Mouse (Mus musculus) liver, embryonic 13.5 days (tissue): ENCODE measurements around the gene Apoe. TPM values are rescaled to one million over a fixed set of nuclear protein-coding genes. Genes with fewer than 3 reads are reported as not detected.

Experiments used
- ATAC-seq: fragments of 200-750 bp; cut with Nextera tagmentation; 2 replicates; pipeline ENCODE4 v1.8.0; 2017; ENCODE audit warnings: low read depth, mild to moderate bottlenecking, moderate number of reproducible peaks, moderate library complexity
- DNase-seq: peaks from one replicate; pipeline ENCODE4 v3.0.0; 2022
- H3K27ac ChIP-seq: fragments of 300-500 bp; sonication (generic); 2 replicates; pipeline ENCODE4 v1.5.1; 2015; ENCODE audit warnings: moderate library complexity, mild to moderate bottlenecking, inconsistent platforms
- H3K27me3 ChIP-seq: fragments of 300-500 bp; sonication (generic); 2 replicates; pipeline ENCODE4 v1.6.1; 2015; ENCODE audit warnings: mild to moderate bottlenecking, inconsistent platforms
- H3K36me3 ChIP-seq: fragments of 300-500 bp; sonication (generic); 2 replicates; pipeline ENCODE4 v1.6.1; 2015; ENCODE audit warnings: mild to moderate bottlenecking, inconsistent platforms
- H3K4me1 ChIP-seq: fragments of 300-500 bp; sonication (generic); replicated peaks from 2 replicates; pipeline ENCODE4 v1.6.1; 2015; ENCODE audit warnings: inconsistent platforms
- H3K4me2 ChIP-seq: fragments of 300-500 bp; sonication (generic); 2 replicates; pipeline ENCODE4 v1.6.1; 2015; ENCODE audit warnings: inconsistent platforms, mild to moderate bottlenecking, moderate library complexity
- H3K4me3 ChIP-seq: fragments of 300-500 bp; sonication (generic); replicated peaks from 2 replicates; pipeline ENCODE4 v1.5.1; 2015; ENCODE audit warnings: mild to moderate bottlenecking, inconsistent platforms
- H3K9ac ChIP-seq: fragments of 300-500 bp; sonication (generic); 2 replicates; pipeline ENCODE4 v1.6.1; 2015; ENCODE audit warnings: mild to moderate bottlenecking, inconsistent platforms
- H3K9me3 ChIP-seq: fragments of 300-500 bp; sonication (generic); replicated peaks from 2 replicates; pipeline ENCODE4 v1.6.1; 2016; ENCODE audit warnings: inconsistent platforms
- WGBS: fragments of 180-500 bp; shearing (Covaris S2); methylation state at CpG from one replicate; pipeline ENCODE4 v1.1.7; 2015; ENCODE audit not compliant: insufficient replicate concordance; 5-methylcytosine and 5-hydroxymethylcytosine counted together
- polyA plus RNA-seq: library from polyadenylated mRNA; unstranded; fragments of >200 nt; fragmentation: Nextera tagmentation; extraction: Ambion mirVana; gene quantifications from 2 replicates; pipeline ENCODE4 v1.2.1, GENCODE M21; 2015

Apoe gene
- polyA plus RNA-seq, 1 experiment from 2014 or later = 1,390 TPM

DNA sequence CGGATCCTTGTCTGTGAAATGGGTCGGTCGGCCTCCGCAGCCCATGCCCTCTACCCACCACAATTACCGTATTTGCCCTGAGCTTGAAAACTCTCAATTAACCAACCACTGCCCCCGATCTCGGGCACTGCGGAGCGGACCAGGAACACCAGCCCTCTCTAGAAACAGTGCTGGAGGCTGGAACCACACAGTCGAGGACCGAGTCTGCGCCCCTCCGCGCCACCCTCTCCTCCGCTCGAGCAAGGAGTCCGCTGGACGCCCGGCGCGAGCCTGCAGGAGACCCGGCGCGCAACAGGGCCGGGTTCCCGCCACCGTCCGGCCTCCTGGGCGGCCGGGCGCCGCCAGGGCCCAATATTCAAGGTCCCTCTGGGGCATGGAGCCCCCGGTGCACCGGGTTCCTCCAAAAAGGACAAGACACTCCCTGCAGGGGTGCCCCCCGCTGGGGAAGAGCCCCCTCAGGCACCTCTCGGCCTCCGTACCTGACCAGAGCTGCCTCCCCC is 34.5 kb downstream of the Apoe start:
- DNase-seq (no peak), ATAC-seq (peak; percentile 58)
- H3K4me1 ChIP-seq = peaks cover 40% of the 10 kb centered on the region
- WGBS = under 1% methylated on average over 37 of the region's 37 CpGs
- H3K9me3 ChIP-seq = no peaks in the 10 kb centered on the region
- H3K27ac ChIP-seq = peak overlapping the region; percentile 93
- H3K9ac ChIP-seq = peak overlapping the region; percentile 97
- no peaks in the 10 kb centered on the region for H3K27me3 ChIP-seq
- H3K36me3 ChIP-seq = peaks cover 30% of the 10 kb centered on the region
- H3K4me3 ChIP-seq = peak overlapping the region; percentile 100
- peak overlapping the region; percentile 93 for H3K4me2 ChIP-seq

DNA sequence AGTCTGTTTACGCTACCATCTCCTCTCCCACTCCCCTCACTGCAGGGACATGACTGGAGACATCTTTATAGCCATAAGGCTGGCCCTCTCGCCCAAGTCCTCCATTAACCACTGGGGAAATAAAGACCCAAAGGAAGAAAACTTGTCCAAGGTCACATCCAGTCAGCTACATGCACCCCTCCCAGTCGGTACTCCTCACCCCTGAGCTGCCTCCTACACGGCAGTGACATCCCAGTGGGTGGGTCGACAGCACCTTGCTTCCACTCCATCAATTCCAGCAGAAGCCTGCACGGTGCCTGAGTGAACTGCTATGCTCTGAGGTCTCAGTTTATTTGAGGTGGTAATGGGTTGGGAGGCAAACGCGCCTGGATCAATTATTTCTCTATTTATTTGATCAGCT is 35.0 kb downstream of the Apoe start:
- Histone ChIP-seq H3K4me1 (peaks cover 35% of the 10 kb centered on the region), H3K4me2 (peak overlapping the region; percentile 93), H3K27me3 (no peaks in the 10 kb centered on the region), H3K36me3 (peaks cover 36% of the 10 kb centered on the region), H3K27ac (peak overlapping the region; percentile 93), H3K4me3 (peak overlapping the region; percentile 100), H3K9ac (peak overlapping the region; percentile 97), H3K9me3 (no peaks in the 10 kb centered on the region)
- WGBS = 13% methylated on average over 8 of the region's 8 CpGs
- no peak for ATAC-seq
- peak; percentile 23 for DNase-seq

DNA sequence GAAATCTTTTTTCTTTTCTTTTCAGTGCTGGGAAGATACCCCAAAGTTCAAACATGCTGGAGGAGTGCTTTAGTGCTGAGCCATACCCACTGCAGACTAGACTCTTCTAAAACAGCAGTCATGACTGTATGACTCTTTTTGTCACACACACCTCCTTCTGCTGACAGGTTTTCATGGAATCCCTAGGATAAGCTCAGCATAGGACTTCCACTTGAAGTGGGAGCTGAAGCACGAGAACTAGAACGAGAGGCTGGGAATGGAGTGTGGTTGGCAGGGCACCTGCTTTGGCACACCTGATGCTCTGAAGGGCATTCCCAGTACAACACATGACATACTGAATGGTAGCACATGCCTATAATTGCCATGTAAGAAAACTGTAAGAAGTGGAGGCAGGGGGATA is 46.4 kb downstream of the Apoe start:
- H3K4me1 ChIP-seq = peaks cover 29% of the 10 kb centered on the region
- H3K4me2 ChIP-seq = no peak overlapping the region
- H3K9me3 ChIP-seq = no peaks in the 10 kb centered on the region
- no peaks in the 10 kb centered on the region for H3K27me3 ChIP-seq
- no peak for ATAC-seq
- no peak overlapping the region for H3K9ac ChIP-seq
- no peak overlapping the region for H3K4me3 ChIP-seq
- no peak for DNase-seq
- peaks cover 84% of the 10 kb centered on the region for H3K36me3 ChIP-seq
- H3K27ac ChIP-seq = no peak overlapping the region
- WGBS = 84% methylated on average over 2 of the region's 2 CpGs

DNA sequence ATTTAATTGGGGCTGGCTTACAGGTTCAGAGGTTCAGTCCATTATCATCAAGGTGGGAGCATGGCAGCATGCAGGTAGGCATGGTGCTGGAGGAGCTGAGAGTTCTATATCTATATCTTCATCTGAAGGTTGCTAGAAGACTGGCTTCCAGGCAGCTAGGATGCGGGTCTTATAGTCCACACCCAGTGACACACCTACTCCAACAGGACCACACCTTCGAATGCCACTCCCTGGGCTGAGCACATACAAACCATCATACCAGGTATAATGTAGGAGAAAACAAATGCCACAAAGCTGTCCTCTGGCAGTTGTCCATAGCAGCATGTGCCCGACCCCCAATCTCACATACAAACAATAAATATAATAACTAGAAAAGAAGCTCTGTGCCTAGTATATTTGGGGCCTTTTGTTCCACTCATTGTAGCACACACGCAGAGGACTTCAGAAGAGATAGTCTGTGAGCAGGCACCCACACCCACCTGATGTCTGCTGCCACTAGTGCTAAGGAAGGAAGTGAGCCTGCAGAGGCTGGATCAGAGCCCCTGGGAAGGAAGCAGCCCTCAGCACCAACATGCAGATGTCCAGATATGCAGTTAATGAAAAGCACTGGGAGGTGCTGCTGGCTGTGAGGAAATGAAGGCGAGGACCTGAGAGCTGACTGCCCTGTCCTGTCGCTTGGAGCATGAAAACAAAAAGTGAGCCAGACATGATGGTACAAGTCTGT is 47.8 kb downstream of the Apoe start:
- Histone ChIP-seq H3K4me2 (peak overlapping the region; percentile 21; the same call in 1 of the 2 replicates), H3K4me3 (no peak overlapping the region), H3K4me1 (peaks cover 23% of the 10 kb centered on the region), H3K9ac (peak overlapping the region; percentile 49), H3K27ac (peak overlapping the region; percentile 72), H3K36me3 (peaks cover 90% of the 10 kb centered on the region), H3K27me3 (no peaks in the 10 kb centered on the region), H3K9me3 (no peaks in the 10 kb centered on the region)
- 32% methylated on average over 6 of the region's 6 CpGs for WGBS
- no peak for DNase-seq
- ATAC-seq = peak; percentile 57

Other genes starting within 250 kb of the Apoe start
- 1.3 and 1.6 TPM in 2 replicates for gene Mark4, start 240.4 kb downstream of the Apoe start, polyA plus RNA-seq
- 0.83 and 1.0 TPM in 2 replicates for gene Exoc3l2, start 235.9 kb downstream of the Apoe start, polyA plus RNA-seq
- 1.3 TPM in 2 replicates for gene Bloc1s3, start 190.8 kb downstream of the Apoe start, polyA plus RNA-seq
- 39.5 and 45.2 TPM in 2 replicates for gene Trappc6a, start 190.8 kb downstream of the Apoe start, polyA plus RNA-seq
- gene Nkpd1, start 181.3 kb downstream of the Apoe start, polyA plus RNA-seq = not detected in 2 replicates
- 7.8 and 8.3 TPM in 2 replicates for gene Ppp1r37, start 136.1 kb downstream of the Apoe start, polyA plus RNA-seq
- 1.3 and 1.5 TPM in 2 replicates for gene Zfp296, start 121.9 kb downstream of the Apoe start, polyA plus RNA-seq
- 84.9 and 92.7 TPM in 2 replicates for gene Gemin7, start 121.6 kb downstream of the Apoe start, polyA plus RNA-seq
- gene Clasrp, start 94.7 kb downstream of the Apoe start, polyA plus RNA-seq = 14.3 and 15.7 TPM in 2 replicates
- gene Relb, start 69.8 kb downstream of the Apoe start, polyA plus RNA-seq = 1.6 and 1.7 TPM in 2 replicates
- gene Clptm1, start 34.2 kb downstream of the Apoe start, polyA plus RNA-seq = 45.2 and 51.0 TPM in 2 replicates
- 568 and 648 TPM in 2 replicates for gene Apoc2, start 21.2 kb downstream of the Apoe start, polyA plus RNA-seq
- gene Gm44805, start 17.8 kb downstream of the Apoe start, polyA plus RNA-seq = 5.6 and 7.5 TPM in 2 replicates
- gene Apoc4, start 17.7 kb downstream of the Apoe start, polyA plus RNA-seq = 58.3 and 74.0 TPM in 2 replicates
- 247 and 261 TPM in 2 replicates for gene Apoc1, start 6.5 kb downstream of the Apoe start, polyA plus RNA-seq
- 125 and 138 TPM in 2 replicates for gene Tomm40, start 16.2 kb upstream of the Apoe start, polyA plus RNA-seq
- gene Nectin2, start 51.3 kb upstream of the Apoe start, polyA plus RNA-seq = 17.9 and 18.2 TPM in 2 replicates
- 7.2 and 7.9 TPM in 2 replicates for gene Bcam, start 71.8 kb upstream of the Apoe start, polyA plus RNA-seq
- gene Cblc, start 97.6 kb upstream of the Apoe start, polyA plus RNA-seq = 1.2 and 1.3 TPM in 2 replicates
- 3.0 and 3.9 TPM in 2 replicates for gene Bcl3, start 123.6 kb upstream of the Apoe start, polyA plus RNA-seq
- not detected in 2 replicates for gene Gm19345, start 152.8 kb upstream of the Apoe start, polyA plus RNA-seq
- not detected in 2 replicates for gene Ceacam16, start 162.1 kb upstream of the Apoe start, polyA plus RNA-seq
- gene Ceacam19, start 188.8 kb upstream of the Apoe start, polyA plus RNA-seq = not detected in 2 replicates
- 1.9 and 2.2 TPM in 2 replicates for gene Pvr, start 222.0 kb upstream of the Apoe start, polyA plus RNA-seq